Mouse (Mus musculus): Measurements from ENCODE around the gene Sugp1.
A peak's percentile ranks its signal among the peaks of the same experiment; 100 is the strongest.

Gene Sugp1

DNA sequence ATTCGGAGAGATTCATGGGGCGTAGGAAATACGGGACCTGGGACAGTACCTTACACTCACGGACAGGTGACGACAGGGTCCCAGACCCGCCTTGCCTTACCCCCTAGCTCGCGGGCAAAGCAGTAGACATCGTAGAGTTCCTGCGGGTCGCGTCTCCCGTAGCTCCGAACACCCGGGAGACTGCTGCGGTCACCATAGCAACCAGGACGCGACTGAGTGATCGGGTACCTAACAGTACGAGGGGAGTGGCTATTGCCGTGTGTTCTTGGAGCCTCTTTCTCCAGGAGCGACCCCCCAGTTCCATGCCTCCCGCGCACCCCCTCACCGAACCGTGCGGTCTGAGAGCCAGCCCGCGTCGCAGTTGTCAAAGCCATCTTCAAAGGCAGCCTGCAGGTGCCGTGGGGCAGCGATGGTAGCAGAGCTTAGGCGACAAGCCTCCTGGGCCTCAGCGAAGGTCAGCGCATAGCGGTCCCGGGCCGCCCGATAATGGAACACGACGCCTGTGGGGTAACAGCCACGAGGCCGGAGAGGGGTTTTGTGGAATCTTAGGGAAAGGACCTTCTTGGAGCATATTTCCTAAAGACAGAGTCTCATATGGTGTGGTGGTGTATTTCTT lies 69.9 kb downstream of the Sugp1 start:
- DNase-seq = no peak

GRCm38 (mm10) chr8:70114488-70114887 lies 71.9 kb downstream of the Sugp1 start:
- DNase-seq = no peak

DNA sequence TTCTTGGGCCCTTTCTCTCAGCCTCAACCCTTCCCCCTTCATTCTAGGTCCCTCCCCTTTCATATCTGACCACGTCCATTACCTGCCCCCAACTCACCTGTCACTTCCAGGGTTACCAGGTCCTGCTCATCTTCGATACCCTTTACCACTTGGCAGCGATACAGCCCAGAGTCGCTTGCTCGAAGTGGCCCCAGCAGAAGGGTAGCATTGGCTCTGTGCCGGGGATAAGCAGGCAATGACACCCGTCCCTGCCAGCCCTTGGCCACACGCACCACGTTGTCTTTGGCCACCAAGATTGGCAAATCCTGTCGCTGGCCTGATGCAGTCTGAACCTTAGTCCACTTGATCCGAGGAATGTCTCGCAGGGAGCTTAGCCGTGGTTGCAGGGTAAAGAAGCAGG lies 72.3 kb downstream of the Sugp1 start:
- no peak for DNase-seq

- no peak for DNase-seq
These were observed 75.0 kb downstream of the Sugp1 start for GRCm38 (mm10) chr8:70117611-70118010.

GRCm38 (mm10) chr8:70118726-70119700 lies 76.4 kb downstream of the Sugp1 start:
- no peak for DNase-seq

DNA sequence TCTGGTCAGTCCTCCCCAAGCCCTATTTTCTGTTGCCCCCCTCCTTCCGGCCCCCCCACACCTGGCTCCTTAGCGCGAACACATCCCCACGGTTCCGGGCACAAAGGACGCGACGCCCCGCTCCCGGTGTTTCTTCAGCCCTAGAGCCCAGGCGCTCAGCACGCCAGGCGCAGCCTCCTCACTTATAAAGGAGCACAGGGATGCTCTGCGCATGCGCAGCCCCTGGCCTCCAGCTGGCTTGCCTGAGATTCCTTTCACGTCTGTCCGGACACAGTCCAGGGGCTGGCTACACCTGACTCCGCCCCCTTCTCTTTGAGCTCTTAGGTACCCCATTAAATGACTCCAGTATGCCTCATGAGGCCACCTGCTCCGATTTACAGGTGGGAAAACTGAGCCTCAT lies 78.1 kb downstream of the Sugp1 start, which contains the start of gene Ncan:
TSS of gene Ncan (minus strand) at position 207 of the 400 bp plus-strand sequence.
- DNase-seq = peak; percentile 59

Measured in kidney, adult 11 months (tissue).